Mouse (Mus musculus) kidney, adult 2 months (tissue): ENCODE results near the gene Fam180a.

ENCODE experiments used
- CTCF ChIP-seq: fragments of 200-500 bp; conservative IDR thresholded peaks from 2 replicates; pipeline ENCODE4 v1.5.1; 2011; ENCODE audit warnings: low read depth, mild to moderate bottlenecking, control low read depth, low read length, moderate library complexity, mixed read lengths; ENCODE audit not compliant: insufficient read depth, insufficient read length
- POLR2A ChIP-seq: fragments of 200-500 bp; IDR thresholded peaks from one replicate; pipeline ENCODE4 v1.6.1; 2011; ENCODE audit warnings: low read depth, low read length, control low read depth

DNA sequence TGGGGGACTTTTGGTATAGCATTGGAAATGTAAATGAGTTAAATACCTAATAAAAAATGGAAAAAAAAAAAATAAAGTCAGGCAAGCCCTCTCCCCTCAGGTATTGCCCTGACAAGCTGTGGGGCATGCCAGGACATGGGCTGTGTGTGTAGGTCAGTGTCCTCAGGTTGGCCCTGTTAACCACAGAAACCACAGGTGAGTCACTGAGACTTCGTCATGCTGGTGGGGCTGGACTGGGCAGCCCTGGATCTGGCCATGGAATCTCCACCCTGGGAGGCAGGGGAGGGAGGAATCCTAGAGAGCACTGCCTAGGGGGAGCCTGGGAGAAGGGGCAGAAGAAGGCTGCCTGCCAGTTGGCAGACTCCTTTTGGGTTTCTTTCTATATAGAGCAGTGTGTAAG, 2.9 kb downstream of the Fam180a start:
- no peak for TF ChIP-seq POLR2A
- TF ChIP-seq CTCF, result no peak
